Mouse (Mus musculus) midbrain, embryonic 14.5 days (tissue): Measurements from ENCODE around the gene Cacfd1. TPM values are rescaled to one million over a fixed set of nuclear protein-coding genes. Genes with fewer than 3 reads are reported as not detected.

ENCODE experiments used
- ATAC-seq: fragments of 200-750 bp; cut with Nextera tagmentation; 2 replicates; pipeline ENCODE4 v1.8.0; 2017; ENCODE audit warnings: moderate number of reproducible peaks, moderate library complexity; ENCODE audit not compliant: low FRiP score, low TSS enrichment
- DNase-seq: peaks from one replicate; pipeline ENCODE4 v3.0.0-alpha.2; 2015
- H3K27ac ChIP-seq: fragments of 300-500 bp; sonication (generic); replicated peaks from 2 replicates; pipeline ENCODE4 v1.5.1; 2014; ENCODE audit warnings: mild to moderate bottlenecking, low read depth, low read length, moderate library complexity
- H3K27me3 ChIP-seq: fragments of 300-500 bp; sonication (generic); 2 replicates; pipeline ENCODE4 v1.6.1; 2014; ENCODE audit warnings: low read length, control low read depth, mixed read lengths; ENCODE audit not compliant: control insufficient read depth, insufficient read depth
- H3K36me3 ChIP-seq: fragments of 300-500 bp; sonication (generic); 2 replicates; pipeline ENCODE4 v1.6.1; 2014; ENCODE audit warnings: low read length, control low read depth; ENCODE audit not compliant: control insufficient read depth, insufficient read depth
- H3K4me1 ChIP-seq: fragments of 300-500 bp; sonication (generic); 2 replicates; pipeline ENCODE4 v1.6.1; 2014; ENCODE audit warnings: mild to moderate bottlenecking, antibody characterized with exemption, low read length, control low read depth; ENCODE audit not compliant: control insufficient read depth, insufficient read depth
- H3K4me2 ChIP-seq: fragments of 300-500 bp; sonication (generic); 2 replicates; pipeline ENCODE4 v1.6.1; 2014; ENCODE audit warnings: mild to moderate bottlenecking, low read length, moderate library complexity
- H3K4me3 ChIP-seq: fragments of 300-500 bp; sonication (generic); replicated peaks from 2 replicates; pipeline ENCODE4 v1.5.1; 2014; ENCODE audit warnings: low read depth, low read length
- H3K9ac ChIP-seq: fragments of 300-500 bp; sonication (generic); replicated peaks from 2 replicates; pipeline ENCODE4 v1.6.1; 2014; ENCODE audit warnings: mild to moderate bottlenecking, low read length, moderate library complexity
- H3K9me3 ChIP-seq: fragments of 300-500 bp; sonication (generic); 2 replicates; pipeline ENCODE4 v1.6.1; 2016; ENCODE audit warnings: low read length, control low read depth, mixed read lengths; ENCODE audit not compliant: control insufficient read depth
- WGBS: fragments of 180-500 bp; shearing (Covaris S2); extraction: QIAGEN DNeasy Blood & Tissue Kit; methylation state at CpG from one replicate; pipeline ENCODE4 v1.1.7; 2014; 5-methylcytosine and 5-hydroxymethylcytosine counted together
- polyA plus RNA-seq: library from polyadenylated mRNA; unstranded; fragments of >200 nt; fragmentation: Nextera tagmentation; extraction: Ambion mirVana; gene quantifications from 2 replicates; pipeline ENCODE4 v1.2.1, GENCODE M21; 2014

Cacfd1 gene
- 72.5 and 81.4 TPM in 2 replicates for polyA plus RNA-seq

- no peaks in the 10 kb centered on the region for H3K9me3 ChIP-seq
- peak within 1 kb of the TSS; percentile 92 for H3K4me2 ChIP-seq
- H3K36me3 ChIP-seq: peaks cover 16% of the 10 kb centered on the region
- H3K27me3 ChIP-seq: no peaks in the 10 kb centered on the region
- peak within 1 kb of the TSS; percentile 76 for H3K4me3 ChIP-seq
- ATAC-seq (peak; percentile 94), DNase-seq (peak; percentile 96)
- peaks cover 20% of the 10 kb centered on the region for H3K4me1 ChIP-seq
- H3K9ac ChIP-seq: peak within 1 kb of the TSS; percentile 92
- under 1% methylated on average over 43 of the region's 43 CpGs for WGBS
- peak within 1 kb of the TSS; percentile 89 for H3K27ac ChIP-seq
These were observed at the start of gene Cacfd1 for GRCm38 (mm10) chr2:27009714-27010244. TSS of gene Cacfd1 (plus strand) at chr2:27009926.

GRCm38 (mm10) chr2:26960756-26961155 lies 49.0 kb upstream of the Cacfd1 start:
- DNase-seq: peak; percentile 21
- Histone ChIP-seq H3K4me1 (peaks cover 11% of the 10 kb centered on the region), H3K4me3 (no peak overlapping the region), H3K36me3 (peaks cover 51% of the 10 kb centered on the region), H3K9me3 (no peaks in the 10 kb centered on the region), H3K27me3 (no peaks in the 10 kb centered on the region), H3K4me2 (no peak overlapping the region), H3K9ac (no peak overlapping the region), H3K27ac (no peak overlapping the region)
- 76% methylated on average over 4 of the region's 4 CpGs for WGBS
- no peak for ATAC-seq

- WGBS: under 1% methylated on average over 50 of the region's 50 CpGs
- peak; percentile 94 for ATAC-seq
- H3K4me2 ChIP-seq: peak within 1 kb of the TSS; percentile 88
These were observed 45.6 kb upstream of the Cacfd1 start, which contains the start of gene Rexo4 for GRCm38 (mm10) chr2:26963923-26964723. TSS of gene Rexo4 (minus strand) at chr2:26964386.

GRCm38 (mm10) chr2:26964724-26965370 lies 44.9 kb upstream of the Cacfd1 start:
- DNase-seq (no peak), ATAC-seq (peak; percentile 46)
- Histone ChIP-seq H3K9me3 (no peaks in the 10 kb centered on the region), H3K4me2 (peak overlapping the region; percentile 88), H3K27ac (peak overlapping the region; percentile 98), H3K36me3 (peaks cover 18% of the 10 kb centered on the region), H3K4me3 (peak overlapping the region; percentile 76), H3K27me3 (no peaks in the 10 kb centered on the region), H3K4me1 (peaks cover 11% of the 10 kb centered on the region), H3K9ac (peak overlapping the region; percentile 80)
- WGBS: 16% methylated on average over 14 of the region's 14 CpGs

More at GRCm38 (mm10) chr2:26963923-26964723, 45.6 kb upstream of the Cacfd1 start, which contains the start of gene Rexo4:
- Histone ChIP-seq H3K27me3 (no peaks in the 10 kb centered on the region), H3K27ac (peak within 1 kb of the TSS; percentile 98), H3K4me3 (peak within 1 kb of the TSS; percentile 76), H3K4me1 (peaks cover 11% of the 10 kb centered on the region), H3K9me3 (no peaks in the 10 kb centered on the region), H3K36me3 (peaks cover 23% of the 10 kb centered on the region), H3K9ac (peak within 1 kb of the TSS; percentile 80)
- DNase-seq: peak; percentile 98

GRCm38 (mm10) chr2:26967262-26967661 lies 42.5 kb upstream of the Cacfd1 start:
- DNase-seq (no peak), ATAC-seq (no peak)
- Histone ChIP-seq H3K9me3 (no peaks in the 10 kb centered on the region), H3K9ac (no peak overlapping the region), H3K4me3 (no peak overlapping the region), H3K36me3 (no peaks in the 10 kb centered on the region; the same call in 1 of the 2 replicates), H3K4me1 (peaks cover 11% of the 10 kb centered on the region), H3K4me2 (no peak overlapping the region), H3K27me3 (no peaks in the 10 kb centered on the region), H3K27ac (no peak overlapping the region)
- WGBS: 78% methylated on average over 2 of the region's 2 CpGs

- Histone ChIP-seq H3K4me3 (no peak within 1 kb of the TSS), H3K4me2 (no peak within 1 kb of the TSS), H3K27me3 (no peaks in the 10 kb centered on the region), H3K36me3 (no peaks in the 10 kb centered on the region), H3K9me3 (no peaks in the 10 kb centered on the region), H3K4me1 (no peaks in the 10 kb centered on the region), H3K27ac (no peak within 1 kb of the TSS), H3K9ac (no peak within 1 kb of the TSS)
- ATAC-seq (no peak), DNase-seq (no peak)
- WGBS: 81% methylated on average over 3 of the region's 3 CpGs
These were observed 36.6 kb upstream of the Cacfd1 start, which contains the start of gene Adamts13 for GRCm38 (mm10) chr2:26973116-26973515. TSS of gene Adamts13 (plus strand) at chr2:26973416.

GRCm38 (mm10) chr2:26973960-26974359 lies 35.8 kb upstream of the Cacfd1 start:
- no peak overlapping the region for H3K4me2 ChIP-seq
- H3K36me3 ChIP-seq: no peaks in the 10 kb centered on the region
- DNase-seq (no peak), ATAC-seq (no peak)
- no peaks in the 10 kb centered on the region for H3K27me3 ChIP-seq
- no peaks in the 10 kb centered on the region for H3K9me3 ChIP-seq
- no peak overlapping the region for H3K4me3 ChIP-seq
- no peaks in the 10 kb centered on the region for H3K4me1 ChIP-seq
- no peak overlapping the region for H3K9ac ChIP-seq
- H3K27ac ChIP-seq: no peak overlapping the region
- WGBS: 76% methylated on average over 4 of the region's 4 CpGs

- no peak overlapping the region for H3K9ac ChIP-seq
- no peak overlapping the region for H3K4me3 ChIP-seq
- no peak for ATAC-seq
These were observed 29.4 kb upstream of the Cacfd1 start for GRCm38 (mm10) chr2:26980361-26980760.

More at GRCm38 (mm10) chr2:26980361-26980760, 29.4 kb upstream of the Cacfd1 start:
- H3K4me2 ChIP-seq: no peak overlapping the region
- no peak overlapping the region for H3K27ac ChIP-seq
- no peaks in the 10 kb centered on the region for H3K4me1 ChIP-seq
- H3K36me3 ChIP-seq: no peaks in the 10 kb centered on the region
- DNase-seq: no peak
- H3K27me3 ChIP-seq: no peaks in the 10 kb centered on the region
- 78% methylated on average over 1 of the region's 1 CpGs for WGBS
- no peaks in the 10 kb centered on the region for H3K9me3 ChIP-seq
